Mouse (Mus musculus) heart, adult 18-20 months (tissue): ENCODE data around the gene Dkkl1. TPM values are rescaled to one million over a fixed set of nuclear protein-coding genes. Genes with fewer than 3 reads are reported as not detected.

ENCODE experiments used
- DNase-seq, 2 experiments: peaks; one replicate each; pipeline ENCODE4 v3.0.0; 2021 to 2022; ENCODE audit warnings: mixed read lengths in 1 of 2
- long read RNA-seq, 2 experiments: library from polyadenylated mRNA; stranded (forward); transcript quantifications; one replicate each; pipeline ENCODE4 v2.0.0; 2021
- total RNA-seq, 2 experiments: library from RNA; stranded (reverse); gene quantifications; 2 replicates each; pipeline ENCODE4 v1.2.3; 2021

The Dkkl1 gene
- not detected for total RNA-seq
- long read RNA-seq, experiment 1 = 0 reads
- long read RNA-seq, experiment 2, partial matches to known transcripts = 0 of 1 reads
- long read RNA-seq, experiment 2, other reads (novel, unspliced or antisense) = 0 of 1 reads

DNA sequence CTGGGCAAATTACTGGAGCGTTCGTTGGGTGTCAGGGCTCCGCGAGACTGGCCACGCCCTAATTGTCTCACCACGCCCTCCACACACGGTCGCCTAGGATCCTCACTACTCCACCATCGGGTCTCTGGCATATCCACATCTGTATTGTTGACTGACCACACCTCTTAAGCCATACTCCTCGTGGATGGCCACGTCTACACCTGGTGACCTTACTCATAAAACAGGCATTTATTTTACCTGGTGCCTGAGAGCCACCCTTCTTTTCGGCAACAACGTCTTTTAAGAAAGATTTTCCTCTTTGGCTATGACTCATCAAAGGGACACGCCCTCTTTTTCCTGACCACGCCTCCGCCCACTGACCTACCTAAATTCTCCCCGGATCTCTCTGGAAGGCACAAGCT lies at the start of gene Dkkl1:
Gene Dkkl1, minus strand, starts transcription at position 297 of the 401 bp plus-strand sequence.
- DNase-seq = no peak

- no peak for DNase-seq
Measured at GRCm38 (mm10) chr7:45259281-45259680, 47.3 kb upstream of the Dkkl1 start.

- no peak for DNase-seq
Measured at GRCm38 (mm10) chr7:45257063-45257840, 45.3 kb upstream of the Dkkl1 start.

DNA sequence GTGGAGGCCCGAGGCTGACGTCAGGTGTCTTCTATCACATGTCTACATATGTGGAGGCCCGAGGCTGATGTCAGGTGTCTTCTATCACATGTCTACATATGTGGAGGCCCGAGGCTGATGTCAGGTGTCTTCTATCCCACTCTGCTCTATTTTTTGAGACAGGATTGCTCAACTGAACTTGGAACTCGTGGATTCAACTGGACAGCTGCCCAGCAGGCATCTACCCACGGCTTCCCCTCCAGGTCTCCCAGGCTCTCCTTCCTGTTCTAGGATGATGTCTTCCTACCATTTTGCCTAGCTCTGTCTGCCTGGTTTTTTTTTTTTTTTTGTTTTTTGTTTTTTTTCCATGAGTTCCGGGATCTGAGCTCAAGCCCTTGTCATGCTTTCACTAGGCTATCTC lies 43.9 kb upstream of the Dkkl1 start:
- DNase-seq = peak; percentile 58 to 62

DNA sequence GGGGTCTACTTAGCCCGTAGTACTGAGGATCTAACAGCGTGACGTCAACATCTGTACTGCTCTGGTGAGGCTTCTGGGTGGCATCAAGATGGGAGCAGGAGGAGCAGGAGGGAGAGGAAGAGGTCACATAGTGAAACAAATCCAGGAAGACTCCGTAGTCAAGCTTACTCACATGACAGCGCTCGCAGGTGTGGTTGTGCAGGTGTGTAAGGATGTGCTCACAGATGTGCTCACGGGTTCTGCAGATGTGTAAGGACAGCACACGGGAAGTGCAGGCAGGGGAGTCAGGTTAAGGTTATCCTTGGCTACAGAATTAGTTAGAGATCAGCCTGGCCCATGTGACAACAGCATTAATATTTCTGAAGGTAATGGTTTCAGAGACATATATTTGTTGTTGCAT lies 41.9 kb upstream of the Dkkl1 start:
- DNase-seq = no peak

GRCm38 (mm10) chr7:45247666-45248065 lies 35.7 kb upstream of the Dkkl1 start:
- no peak for DNase-seq

- DNase-seq = no peak
Measured at GRCm38 (mm10) chr7:45241389-45241749, 29.4 kb upstream of the Dkkl1 start.

GRCm38 (mm10) chr7:45240633-45241388 lies 28.9 kb upstream of the Dkkl1 start, which contains the start of gene Slc6a16:
Gene Slc6a16 (plus strand): TSS chr7:45241085.
- no peak for DNase-seq

- no peak for DNase-seq
Measured at GRCm38 (mm10) chr7:45240109-45240508, 28.2 kb upstream of the Dkkl1 start.

DNA sequence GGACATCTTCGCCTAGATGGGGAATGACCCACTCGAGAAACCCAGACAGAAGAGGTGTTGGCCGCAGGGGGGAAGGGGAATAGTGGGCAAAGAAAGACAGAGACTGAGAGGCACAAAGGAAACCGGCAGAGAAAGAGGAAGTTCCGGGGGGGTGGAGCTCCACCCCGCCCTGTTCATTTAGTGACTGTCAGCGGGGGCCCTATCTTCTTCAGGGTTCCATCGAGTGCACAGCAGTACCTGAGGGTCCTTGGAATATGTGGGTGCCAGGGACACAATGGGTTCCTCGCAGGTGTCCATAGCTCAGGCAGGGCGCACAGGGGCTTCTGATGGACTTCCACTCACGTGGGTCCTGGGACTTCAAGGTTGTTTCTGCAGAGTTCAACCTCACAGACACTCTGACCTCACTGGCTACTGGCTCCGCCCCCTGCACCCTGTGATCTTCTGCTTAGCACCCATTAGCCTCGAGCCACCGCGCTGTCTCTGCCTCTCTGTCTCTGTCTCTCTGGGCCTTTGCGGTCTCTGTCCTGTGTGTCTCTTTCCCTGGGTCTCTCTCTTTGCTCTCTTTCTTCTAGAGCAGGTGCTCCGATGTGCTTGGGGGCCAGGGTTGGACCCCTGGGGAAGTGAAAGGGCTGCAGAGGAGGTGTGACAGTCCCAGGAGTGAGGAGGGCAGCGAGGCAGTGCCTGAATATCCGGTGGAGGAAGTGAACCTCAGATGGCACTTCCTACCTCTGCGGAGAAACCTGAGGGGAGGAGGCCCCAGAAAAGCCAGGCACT lies 27.0 kb upstream of the Dkkl1 start, which contains the start of gene Cd37:
Gene Cd37, minus strand, starts transcription at position 393 of the 774 bp plus-strand sequence.
- DNase-seq = peak in 1 of 2 experiments; percentile 63

GRCm38 (mm10) chr7:45237747-45238699 lies 26.1 kb upstream of the Dkkl1 start:
- DNase-seq = no peak

- peak in 1 of 2 experiments; percentile 21 for DNase-seq
Measured at GRCm38 (mm10) chr7:45235656-45236180, 23.8 kb upstream of the Dkkl1 start.

- peak; percentile 60 to 67 for DNase-seq
Measured at GRCm38 (mm10) chr7:45234922-45235571, 23.1 kb upstream of the Dkkl1 start.

DNA sequence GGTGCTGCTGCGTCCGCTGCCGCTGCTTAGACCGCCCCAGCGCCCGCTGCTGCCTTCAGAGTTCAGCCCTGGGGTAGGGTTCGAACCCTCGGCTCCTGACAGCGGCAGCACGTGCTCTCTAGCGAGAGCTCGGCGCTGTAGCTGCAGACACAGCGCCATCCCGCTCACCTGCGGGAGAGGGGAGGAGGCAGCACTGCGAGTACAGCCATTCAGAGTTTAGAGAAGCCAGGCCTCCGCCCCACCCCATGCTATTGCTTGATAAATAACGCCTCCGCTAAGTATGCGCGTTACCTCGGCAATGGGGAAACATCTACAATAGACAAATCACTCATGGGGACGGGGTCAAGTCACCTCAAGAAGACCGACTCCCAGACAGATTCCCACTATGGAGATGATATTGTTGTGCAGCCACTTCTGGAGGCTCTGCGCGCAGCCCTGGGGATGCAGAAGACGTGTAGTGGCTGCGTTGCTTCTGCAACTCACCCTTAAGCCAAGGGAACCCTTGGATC lies 22.4 kb upstream of the Dkkl1 start:
- DNase-seq = no peak

DNA sequence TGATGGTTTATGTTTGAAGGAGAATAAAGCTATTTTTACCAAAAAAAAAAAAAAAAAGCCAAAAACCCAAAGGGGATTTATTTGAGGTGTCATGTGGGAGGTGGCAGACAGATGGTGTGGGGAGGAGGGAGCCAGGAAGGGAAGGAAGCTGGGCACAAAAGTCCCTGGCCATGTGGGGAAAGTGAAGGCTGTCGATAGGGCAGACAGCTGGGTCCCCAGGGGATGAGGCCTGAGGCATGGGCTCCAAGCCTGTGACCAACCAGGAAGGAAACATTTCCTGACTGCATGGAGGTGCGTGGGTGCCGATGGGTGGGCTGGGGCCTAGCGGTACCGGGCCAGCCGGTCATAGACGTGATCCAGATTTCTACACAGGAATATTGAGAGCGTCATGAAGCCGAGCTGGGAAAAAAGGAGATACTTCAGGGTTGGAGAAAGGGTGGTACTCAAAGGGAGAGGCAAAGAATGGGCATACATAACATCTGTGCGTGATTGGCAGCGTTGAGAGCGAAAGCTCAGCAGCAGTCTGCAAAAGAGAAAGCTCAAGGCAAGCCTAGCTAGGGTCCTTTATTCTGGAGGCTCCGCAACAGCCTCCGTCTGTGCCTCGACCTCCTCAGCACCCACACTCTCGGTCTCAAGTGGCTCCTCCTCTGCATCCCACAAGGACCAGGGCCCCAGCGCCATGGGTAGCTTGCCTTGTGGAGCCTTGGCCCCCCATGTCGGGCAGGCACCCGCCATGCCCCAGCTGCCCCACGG lies 21.8 kb upstream of the Dkkl1 start:
- peak in 1 of 2 experiments; percentile 31 for DNase-seq

DNA sequence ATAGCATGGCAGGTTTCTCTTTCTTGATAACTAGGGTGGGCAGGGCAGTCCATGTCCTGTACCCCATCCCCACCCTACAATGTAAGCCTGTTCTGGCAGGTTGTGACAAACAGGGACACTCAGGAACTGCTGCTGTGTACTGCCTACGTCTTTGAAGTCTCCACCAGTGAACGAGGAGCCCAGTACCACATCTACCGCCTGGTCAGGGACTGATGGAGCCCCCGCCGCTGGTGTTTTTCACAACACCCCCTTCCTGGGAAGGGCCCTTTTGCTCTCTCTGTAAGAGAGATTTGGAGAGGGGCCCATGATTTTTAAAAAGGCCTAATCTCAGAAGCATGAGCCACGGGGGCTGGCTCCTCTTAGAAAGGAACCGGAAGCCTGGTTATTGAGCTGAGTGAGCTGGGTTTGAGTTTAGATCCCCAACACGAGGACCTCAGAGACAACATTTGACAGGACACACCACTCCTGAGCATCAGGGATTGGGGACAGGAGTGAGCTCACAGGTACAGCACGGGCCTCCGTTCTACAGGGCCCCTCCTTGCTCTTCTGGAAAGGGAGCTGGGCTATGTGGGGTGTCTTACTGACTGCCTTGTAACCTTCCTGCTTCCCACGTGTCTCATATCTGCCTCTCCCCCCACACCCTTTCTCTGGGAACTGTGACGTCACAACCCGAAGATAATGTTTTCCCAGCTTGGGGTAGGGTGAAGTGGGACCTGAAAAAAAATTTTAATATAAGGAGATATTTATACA lies 20.9 kb upstream of the Dkkl1 start:
- DNase-seq = no peak

GRCm38 (mm10) chr7:45231941-45232340 lies 20.0 kb upstream of the Dkkl1 start:
- DNase-seq = no peak

- DNase-seq = no peak
Measured at GRCm38 (mm10) chr7:45231192-45231591, 19.2 kb upstream of the Dkkl1 start.
